Mouse (Mus musculus) frontal cortex, postnatal 25 days (tissue): ENCODE data around the gene Glis3.

Experiments used
- DNase-seq, 2 experiments: peaks; one replicate each; pipeline ENCODE4 v3.0.0; 2022; ENCODE audit warnings: low spot score in 2 of 2

The Glis3 gene

DNA sequence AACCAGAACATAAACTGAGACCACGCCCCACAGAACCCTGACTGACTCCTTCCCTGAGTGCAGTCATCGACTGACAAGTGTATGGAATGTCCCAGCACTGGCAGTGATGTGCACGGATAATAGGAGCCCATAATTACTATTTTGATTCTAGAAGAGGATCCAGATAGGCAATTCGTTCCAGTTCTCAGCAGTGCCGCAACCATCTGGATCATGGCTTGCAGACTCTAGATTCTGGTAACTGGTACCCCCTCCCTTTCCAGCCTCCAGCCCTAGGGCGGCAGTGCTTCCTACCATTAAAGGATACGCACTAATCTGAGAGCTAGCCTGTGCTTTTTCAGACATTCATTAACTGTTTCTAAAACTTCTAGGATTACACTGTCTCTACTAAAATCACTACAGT lies 24.7 kb downstream of the Glis3 start:
- no peak for DNase-seq

DNA sequence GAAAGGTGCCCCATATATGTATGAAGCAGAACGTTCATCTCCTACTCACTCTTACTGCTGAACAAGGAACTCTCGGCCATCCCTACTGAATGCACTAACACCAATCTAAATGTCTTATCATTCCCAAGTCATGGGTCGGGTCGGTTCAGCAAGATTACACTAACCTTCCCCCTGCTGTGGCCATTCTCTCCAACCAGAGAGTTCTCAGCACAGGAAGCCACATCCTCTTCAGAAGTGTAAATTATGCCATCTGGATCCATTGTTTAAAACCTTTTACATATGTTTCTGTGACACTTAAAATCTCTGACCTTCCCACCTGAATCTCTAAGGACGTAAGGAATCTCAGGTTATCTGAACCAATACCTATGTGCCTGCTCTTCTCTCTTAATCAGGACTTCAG lies 29.0 kb downstream of the Glis3 start:
- DNase-seq: no peak

DNA sequence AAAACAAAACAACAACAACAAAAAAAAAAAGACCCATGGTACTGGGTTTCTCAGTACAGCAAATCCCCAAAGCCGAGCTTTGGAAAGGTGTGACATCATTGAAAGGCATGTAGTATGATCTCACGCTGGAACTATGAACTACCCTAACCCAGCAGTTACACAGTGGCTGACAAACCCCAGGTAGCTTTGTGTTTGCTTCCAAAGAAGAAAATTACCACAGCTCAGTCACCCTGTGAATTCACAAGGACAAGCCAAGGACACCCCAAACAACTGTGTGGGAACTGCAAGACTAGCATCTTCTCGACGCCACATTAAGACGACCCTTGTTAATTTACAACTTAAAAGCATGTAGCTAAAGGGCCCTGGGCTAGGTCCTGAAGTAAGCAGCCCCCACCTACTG lies 30.4 kb downstream of the Glis3 start:
- DNase-seq: no peak

DNA sequence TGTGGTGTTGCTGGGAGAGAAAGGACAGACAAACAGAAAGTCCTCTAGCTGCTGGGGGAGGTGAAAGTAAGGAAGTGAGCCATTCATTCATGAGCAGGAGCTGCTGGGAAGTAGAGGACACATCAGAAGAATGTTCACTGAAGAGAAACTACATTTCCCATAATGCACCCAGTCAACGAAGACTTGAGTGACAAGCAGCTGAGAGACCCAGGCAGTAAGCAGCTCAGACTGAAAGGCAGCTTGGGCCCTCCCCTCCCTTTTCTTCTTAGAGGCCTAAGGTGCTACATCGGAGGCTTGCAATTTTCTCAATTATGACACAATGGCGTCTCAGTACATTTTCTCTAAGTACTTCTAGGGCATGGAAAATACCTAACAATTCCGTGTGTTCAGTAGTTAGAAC lies 31.0 kb downstream of the Glis3 start:
- DNase-seq: no peak

DNA sequence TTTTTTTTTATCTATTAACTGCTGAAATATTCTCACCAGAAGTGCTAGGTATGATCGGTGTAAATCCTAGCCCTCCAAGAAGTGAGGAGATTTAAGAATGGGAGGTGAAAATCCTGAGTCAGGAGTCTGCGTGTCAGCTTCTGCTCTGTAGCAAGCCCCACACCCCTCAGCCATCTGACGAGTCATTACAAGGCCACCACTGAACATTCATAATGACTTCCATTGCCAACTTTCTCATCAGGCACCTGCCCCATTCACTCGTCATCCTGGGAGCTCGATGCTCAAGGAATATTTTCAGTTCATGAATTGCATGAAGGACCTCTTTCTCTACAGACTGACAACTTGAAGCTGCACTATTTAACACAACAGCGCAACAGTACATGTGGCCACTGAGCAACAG lies 32.5 kb downstream of the Glis3 start:
- no peak for DNase-seq

DNA sequence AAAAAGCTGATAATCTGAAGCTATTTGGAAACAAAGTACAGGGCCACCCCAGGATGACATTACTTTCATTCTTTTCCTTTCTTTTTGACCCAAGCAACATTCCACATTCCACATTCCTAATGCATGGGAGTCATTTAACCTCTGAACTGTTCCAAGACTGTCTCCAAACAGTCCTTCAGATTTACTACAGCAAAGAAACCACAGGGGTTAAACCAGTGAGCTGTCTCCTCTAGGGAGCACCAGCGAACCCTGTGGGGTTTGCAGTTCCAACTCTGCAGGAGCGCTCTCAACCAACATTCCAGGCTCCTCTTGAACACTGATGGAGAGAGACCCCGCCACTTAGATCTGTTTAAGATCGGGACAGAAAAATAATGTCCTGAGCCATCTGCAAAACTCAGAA lies 33.6 kb downstream of the Glis3 start:
- DNase-seq: no peak

DNA sequence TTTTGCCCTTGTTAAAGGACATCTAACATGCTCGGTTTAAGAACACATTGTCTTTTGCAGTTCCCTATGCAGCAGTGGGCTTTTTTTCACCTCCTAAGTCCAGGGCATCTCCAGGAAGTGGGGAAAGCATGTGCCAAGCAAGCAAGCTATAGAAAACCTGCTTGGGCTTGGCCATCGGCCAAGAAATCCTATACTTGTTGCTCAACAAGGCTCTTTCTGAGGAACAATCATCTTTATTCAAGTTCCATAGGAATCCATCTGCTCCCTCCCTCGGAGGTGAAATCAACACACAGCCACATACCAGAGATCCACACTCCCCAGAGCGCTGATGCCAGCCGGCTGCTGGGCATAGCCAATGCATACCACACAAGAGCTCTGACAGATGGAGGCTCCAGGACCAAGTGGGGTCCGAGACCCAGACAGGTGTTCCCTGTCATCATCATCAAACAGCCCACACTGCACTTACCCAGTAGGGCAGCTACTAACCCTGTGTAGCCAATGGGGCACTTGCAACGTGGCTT lies 39.0 kb downstream of the Glis3 start:
- DNase-seq: no peak

DNA sequence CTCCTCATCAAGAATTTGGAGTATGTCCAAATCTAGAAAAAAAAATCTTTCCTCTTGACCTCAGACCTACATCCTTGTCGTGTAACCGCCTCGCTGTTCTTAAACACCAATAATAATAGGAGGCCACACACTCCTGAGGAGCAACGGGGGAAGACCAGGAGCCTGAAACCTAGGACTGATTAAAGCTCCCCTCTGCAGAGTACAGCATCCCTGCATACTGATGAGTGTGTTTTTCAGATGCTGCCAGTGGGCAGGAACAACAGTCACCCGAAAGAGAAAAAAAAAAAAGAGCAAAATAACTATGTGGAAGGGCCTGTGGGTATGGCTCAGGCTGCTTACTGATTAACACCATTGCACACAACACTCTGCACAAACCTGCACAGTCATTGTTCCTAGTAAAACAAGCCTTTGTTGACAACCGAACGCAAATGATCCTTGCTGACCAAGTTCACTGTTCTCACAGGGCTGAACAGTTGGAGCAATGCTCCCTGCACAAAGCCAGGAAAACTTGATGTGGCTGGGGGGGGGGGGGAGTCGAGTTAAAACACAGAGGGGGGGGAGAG lies 43.8 kb downstream of the Glis3 start:
- DNase-seq: no peak

DNA sequence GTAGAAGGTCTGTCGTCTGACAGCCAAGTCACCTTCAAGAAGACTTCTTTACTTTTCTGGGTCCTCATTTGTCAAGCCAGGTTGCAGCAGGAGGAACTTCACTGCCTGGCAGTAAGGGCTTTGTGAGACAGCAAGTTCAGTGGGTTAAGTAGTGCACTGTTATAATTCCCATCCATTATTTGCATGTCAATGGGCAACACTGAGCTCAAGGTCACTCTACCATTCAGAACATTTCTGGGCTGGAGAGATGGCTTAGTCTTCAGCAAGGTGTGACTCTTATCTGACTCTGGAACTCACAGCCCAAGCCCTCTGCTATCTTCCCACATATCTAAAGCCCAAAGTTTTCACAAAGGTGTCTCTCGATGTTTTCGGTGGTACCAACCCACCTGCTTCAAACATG lies 44.9 kb downstream of the Glis3 start:
- no peak for DNase-seq

DNA sequence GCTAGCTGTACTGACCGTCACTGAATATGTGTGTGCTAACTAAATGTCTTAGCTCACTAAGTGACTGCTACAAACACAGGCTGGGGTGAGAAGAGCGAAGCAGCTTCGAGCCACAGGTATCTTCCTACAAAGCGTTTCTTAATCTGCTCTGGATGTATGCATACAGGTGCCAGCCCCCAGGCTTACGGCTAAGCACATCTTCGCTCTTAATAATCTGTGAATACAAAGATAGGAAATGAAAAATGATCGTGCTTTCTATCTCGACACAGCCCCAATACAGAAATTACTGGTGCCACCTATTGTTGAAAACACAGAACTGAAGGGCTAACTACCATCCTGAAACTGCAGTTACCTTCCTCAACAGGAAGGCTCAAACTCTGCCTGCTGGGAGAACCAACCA lies 51.5 kb downstream of the Glis3 start:
- peak in 1 of 2 experiments; percentile 9 for DNase-seq

DNA sequence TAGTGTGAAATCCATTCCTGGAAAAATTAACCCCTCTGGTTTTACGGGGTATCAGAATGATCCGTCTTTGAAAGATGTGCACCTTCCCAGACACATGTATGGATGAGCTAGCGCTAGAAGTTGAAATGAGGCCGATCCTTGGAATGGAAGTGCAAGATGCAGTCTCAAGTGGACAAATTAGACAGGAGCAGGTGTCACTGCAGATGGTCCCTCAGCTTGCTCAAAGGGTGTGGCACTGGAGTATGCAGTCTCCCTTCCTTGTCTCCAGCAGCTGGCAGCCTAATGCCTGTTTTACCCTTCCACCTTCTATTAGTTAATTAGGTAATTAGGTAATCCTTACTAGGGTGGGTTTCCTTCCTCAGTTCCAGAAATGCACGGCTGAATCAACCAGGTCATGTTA lies 53.7 kb downstream of the Glis3 start:
- no peak for DNase-seq

DNA sequence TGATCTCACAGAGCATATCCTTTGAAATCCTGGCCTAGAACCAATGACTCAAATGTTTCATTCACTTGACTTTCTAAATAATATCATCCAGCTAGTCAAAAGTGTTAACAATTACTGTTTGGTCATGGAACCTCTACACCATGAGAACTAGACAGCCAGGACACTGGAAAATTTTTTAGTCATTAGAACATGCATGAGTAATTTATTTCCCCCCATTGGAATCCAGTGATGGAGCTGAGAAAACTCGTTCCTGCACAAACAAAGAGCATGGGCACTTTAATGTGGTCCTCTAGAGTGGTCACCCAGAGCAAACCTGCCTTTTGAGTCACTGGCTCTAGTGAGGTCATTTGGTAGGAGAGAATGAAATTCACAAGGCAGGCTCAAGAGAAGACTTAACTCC lies 55.3 kb downstream of the Glis3 start:
- DNase-seq: no peak

DNA sequence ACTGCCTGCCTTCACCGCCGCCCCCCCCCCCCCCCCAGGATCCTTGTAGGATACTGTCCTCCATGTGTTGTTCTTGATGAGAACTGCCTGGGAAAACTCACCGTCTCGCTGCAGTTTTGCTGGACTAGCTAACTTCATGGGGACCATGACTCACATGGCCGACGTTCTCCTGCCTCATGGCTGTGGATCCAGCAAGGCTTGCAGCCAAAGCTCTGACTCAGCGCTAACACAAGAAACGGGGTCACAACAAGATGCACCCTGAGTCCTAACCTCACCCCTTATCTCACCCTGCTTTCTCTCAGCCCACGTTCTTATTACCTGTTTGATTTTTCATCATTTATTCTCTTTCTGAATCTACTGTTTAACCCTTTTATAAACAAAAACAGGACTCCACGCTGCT lies 56.2 kb downstream of the Glis3 start:
- no peak for DNase-seq

DNA sequence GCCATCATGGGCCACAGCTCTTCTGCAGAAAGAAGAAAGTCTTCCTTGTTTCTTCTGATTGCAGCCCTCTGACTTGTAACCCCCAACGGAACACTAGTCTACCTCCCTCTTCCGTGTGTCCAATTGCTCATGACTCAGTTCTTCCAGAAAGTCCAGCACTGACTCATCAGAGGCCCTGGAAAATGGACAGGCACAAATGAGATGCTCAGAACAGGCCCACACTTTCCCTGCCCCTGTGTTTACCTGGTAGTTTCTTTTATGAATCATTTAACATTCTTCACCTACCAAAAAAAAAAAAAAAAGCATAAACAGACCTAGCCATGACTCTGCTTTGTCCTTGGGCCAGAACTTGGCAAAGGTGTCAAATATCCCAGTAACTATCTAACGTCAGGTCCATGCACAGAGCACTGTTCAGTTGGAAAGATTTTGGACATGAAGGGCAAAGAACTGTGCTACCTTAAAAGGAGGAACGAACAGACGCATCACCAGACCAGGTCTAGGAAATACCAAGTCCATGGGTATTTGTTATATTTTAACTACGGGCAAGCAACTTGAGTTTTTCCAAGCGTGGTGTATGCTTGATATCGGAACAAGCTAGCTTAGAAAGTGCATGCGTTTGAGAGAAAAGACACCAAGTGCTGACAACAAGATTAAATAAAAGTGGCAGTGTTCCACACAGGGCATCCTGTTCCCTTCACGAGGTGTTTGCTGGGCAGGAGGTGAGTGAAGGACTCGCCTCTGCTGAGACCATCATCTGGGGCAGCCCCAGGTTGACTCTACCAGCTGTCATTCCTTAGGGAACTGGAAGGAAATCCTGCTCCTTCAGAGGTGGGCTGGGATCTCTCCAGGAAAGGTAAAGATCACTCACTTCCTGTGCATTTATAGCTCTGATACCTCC lies 58.0 kb downstream of the Glis3 start:
- no peak for DNase-seq

DNA sequence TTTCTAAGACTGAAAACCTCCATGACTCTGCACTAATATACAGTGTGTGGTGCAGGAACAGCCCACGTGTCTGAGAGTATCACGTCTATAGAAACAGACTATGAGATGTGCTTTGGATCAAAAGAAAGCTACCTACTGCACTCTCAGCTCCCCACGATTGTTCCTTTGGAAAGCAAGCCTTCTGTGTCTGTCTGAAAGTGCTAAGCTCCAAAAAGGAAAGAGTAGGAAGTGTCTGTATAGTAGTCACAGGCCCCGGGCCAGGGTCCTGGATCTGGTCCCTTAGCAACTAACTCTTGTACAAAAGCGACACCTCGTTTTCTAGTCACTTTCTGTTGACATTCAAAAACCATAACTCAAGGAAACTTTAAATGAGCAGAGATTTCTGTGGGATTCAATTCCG lies 62.1 kb downstream of the Glis3 start:
- no peak for DNase-seq

DNA sequence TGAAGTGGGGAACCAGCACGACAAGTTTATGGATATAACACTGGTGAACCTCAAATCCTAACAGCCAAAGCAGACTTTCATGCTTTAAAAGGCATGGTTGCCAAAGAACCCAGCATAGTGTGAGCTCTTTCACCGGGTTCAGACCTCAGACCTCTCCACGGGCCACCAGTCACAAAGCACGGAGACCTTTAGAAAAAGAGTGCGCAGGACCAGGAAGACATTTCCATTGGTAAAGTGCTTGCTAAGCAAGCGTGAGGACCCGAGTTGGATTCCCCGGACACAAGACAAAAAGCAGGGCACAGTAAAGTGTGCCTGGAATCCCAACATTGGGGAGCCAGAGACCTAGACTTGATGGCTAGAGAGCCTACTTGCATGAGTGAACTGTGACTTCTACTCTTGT lies 62.7 kb downstream of the Glis3 start:
- no peak for DNase-seq

DNA sequence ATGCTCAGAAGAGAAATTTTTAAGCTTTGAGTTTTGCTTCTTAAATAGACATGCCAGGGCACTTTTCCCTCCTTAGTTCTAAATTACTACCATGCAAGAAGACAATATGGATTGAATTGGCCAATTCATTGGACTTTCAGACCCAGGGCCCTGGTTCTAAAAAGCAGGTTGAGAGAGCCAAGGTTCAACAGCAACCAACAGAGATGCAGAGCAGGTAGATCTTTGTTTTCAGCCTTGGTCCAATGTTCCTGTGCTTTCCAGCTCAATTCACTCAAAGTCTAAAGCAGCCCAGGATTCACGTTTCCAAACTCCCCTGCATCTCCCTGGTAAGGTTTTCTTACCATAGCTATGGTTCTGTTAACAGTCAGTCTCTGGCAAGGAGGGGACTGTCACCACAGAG lies 63.4 kb downstream of the Glis3 start:
- no peak for DNase-seq

DNA sequence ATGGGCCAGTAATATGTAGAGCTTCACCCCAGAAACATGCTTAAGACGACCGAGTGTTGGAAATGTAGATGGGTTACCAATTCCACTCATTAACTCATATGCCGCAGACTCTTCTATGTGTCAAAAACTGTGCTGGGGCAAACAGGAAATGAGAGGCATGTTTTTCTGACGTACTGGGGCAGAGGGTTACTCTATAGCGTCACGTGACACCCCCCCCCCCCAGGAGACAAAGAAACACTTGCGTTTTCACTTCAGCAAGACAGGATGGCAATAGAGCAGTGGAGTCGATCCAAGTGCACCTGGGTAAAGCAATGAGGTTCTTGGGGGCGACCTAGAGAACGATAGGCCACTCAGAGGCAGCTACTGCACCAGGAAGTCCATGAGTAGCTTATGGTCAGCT lies 67.6 kb downstream of the Glis3 start:
- no peak for DNase-seq

DNA sequence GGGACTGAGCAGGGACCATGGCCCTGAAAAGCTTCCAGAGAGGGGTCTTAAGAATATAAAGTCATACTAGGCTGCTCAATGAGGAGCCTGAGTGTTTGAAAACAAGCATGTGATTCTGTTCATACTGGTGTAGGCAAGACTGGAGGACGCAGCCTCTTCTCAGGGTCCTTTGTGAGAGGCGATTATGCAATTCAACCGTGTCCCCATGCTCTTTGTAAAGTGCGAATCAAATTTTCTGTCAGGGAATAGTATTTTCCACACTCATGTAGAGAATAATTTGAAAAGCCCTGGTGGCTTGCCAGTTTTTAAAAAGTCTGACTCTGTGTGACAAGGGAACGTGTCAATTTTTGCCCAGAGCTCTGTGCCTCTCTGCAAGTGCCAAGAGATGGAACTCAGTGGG lies 71.1 kb downstream of the Glis3 start:
- DNase-seq: no peak

DNA sequence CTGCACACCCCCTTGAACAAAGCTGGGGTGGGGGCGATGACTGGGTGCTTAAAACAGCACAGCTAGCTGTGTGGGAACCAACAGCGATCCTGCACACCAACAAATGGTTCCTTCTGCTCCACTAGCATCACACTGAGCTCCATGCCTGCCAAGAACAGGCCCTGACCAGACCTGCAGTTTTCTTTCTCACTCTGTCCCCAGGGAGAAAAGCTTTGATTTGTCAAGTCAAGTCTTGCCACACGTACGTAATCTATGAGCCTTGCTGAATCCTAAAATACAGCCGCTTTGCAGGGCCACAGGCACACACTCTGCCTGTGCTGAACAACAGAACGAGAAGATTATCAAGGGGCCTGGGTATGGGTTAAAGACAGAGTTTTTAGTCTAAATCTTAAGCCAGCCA lies 71.6 kb downstream of the Glis3 start:
- no peak for DNase-seq

DNA sequence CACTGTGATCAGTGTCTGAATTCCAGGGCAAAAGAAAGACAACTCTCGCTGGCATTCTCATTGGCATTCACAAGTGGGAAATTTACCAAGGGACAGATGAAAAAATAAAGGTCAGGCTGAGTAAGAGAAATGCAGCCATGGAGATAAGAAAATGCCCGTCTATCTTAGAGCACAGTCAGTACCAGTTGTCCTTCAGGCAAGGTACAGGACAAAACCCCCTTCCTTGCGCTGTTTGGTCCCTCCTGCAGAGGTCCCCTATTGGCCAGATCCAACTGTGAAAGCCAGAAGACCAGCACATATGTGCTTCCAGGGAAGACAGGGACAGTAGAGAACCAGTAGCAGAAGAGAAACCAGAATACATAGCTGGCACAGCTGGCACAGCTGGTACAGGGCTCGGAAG lies 79.0 kb downstream of the Glis3 start:
- DNase-seq: no peak

DNA sequence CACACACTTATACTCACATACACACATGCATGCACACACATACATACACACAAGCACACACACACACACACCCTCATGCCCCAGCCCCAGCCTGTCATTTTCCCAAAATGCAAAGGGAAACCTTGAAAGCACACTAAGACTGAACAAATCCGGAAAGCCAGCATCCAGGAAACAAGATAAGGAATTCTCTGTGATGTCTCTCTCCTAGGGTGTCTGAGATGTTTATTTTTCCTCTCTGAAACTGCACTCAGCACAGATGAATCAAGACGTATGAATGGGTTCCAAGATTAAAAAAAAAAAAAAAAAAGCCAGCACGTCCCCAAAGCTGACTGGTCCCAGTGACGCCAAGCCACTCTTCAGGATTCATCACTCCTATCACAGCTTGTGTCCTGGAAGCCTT lies 85.7 kb downstream of the Glis3 start:
- no peak for DNase-seq

DNA sequence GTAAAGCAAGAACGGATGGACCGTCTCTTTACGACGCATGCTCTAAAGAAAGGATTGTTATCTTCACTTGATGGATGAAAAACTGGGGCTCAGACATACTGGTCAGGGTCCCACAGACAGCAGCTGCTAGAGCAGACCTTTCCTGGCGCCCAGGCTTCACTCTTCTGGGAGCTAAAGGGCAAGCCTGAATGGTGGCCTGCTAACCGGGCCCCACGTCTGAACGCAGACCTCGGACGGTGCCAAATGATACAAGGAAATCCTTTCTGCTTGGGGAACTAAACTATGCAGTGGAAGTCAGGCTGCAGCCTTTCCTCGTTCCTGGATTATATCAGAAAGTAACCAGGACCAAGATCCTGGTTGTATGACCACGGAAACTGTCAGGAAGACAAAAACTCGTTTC lies 86.9 kb downstream of the Glis3 start:
- no peak for DNase-seq
